Mouse (Mus musculus) liver, embryonic 14.5 days (tissue): ENCODE measurements around the gene Pabpc4. TPM values are rescaled to one million over a fixed set of nuclear protein-coding genes. Genes with fewer than 3 reads are reported as not detected.
"Not testable (repeated sequence)": the region's sequence is repeated elsewhere in the genome, so short reads cannot be mapped to it uniquely, and the experiment has no call there.

Experiments used
- ATAC-seq: fragments of 200-750 bp; cut with Nextera tagmentation; 2 replicates; pipeline ENCODE4 v1.8.0; 2017; ENCODE audit warnings: moderate number of reproducible peaks, mild to moderate bottlenecking, moderate library complexity; ENCODE audit not compliant: insufficient read depth
- DNase-seq, 3 experiments: peaks; one replicate each; pipeline ENCODE4 v3.0.0-alpha.2; 2012 to 2013; ENCODE audit warnings: low read depth in 3 of 3, low spot score in 3 of 3
- H3K27ac ChIP-seq: fragments of 300-500 bp; sonication (generic); 2 replicates; pipeline ENCODE4 v1.5.1; 2014; ENCODE audit warnings: moderate library complexity, mild to moderate bottlenecking, control low read depth, inconsistent platforms
- H3K27me3 ChIP-seq: fragments of 300-500 bp; sonication (generic); 2 replicates; pipeline ENCODE4 v1.6.1; 2014; ENCODE audit warnings: mild to moderate bottlenecking, low read length, moderate library complexity; ENCODE audit not compliant: control insufficient read depth, insufficient read depth
- H3K36me3 ChIP-seq: fragments of 300-500 bp; sonication (generic); replicated peaks from 2 replicates; pipeline ENCODE4 v1.6.1; 2014; ENCODE audit warnings: low read depth; ENCODE audit not compliant: control insufficient read depth, insufficient read depth
- H3K4me1 ChIP-seq, 2 experiments: fragments of 200-500 bp in 1 of 2; fragments of 300-500 bp in 1 of 2; sonication (generic) in 1 of 2; replicated peaks; 2 replicates each; pipeline ENCODE4 v1.6.1; 2012 to 2014; ENCODE audit warnings: antibody characterized with exemption in 1 of 2, inconsistent platforms in 1 of 2, low read length in 1 of 2; ENCODE audit not compliant: control insufficient read depth in 2 of 2, insufficient read depth in 2 of 2
- H3K4me2 ChIP-seq: fragments of 300-500 bp; sonication (generic); 2 replicates; pipeline ENCODE4 v1.6.1; 2014; ENCODE audit warnings: low read depth, mild to moderate bottlenecking, control low read depth, moderate library complexity
- H3K4me3 ChIP-seq, 2 experiments: fragments of 200-500 bp in 1 of 2; fragments of 300-500 bp in 1 of 2; sonication (generic) in 1 of 2; 2 replicates each; pipeline ENCODE4 v1.5.1; 2012 to 2014; ENCODE audit warnings: low read depth in 2 of 2, low read length in 2 of 2, mild to moderate bottlenecking in 2 of 2, control low read depth in 1 of 2, inconsistent platforms in 1 of 2, moderate library complexity in 1 of 2; ENCODE audit not compliant: insufficient read depth in 1 of 2
- H3K9ac ChIP-seq: fragments of 300-500 bp; sonication (generic); replicated peaks from 2 replicates; pipeline ENCODE4 v1.6.1; 2014; ENCODE audit warnings: mild to moderate bottlenecking, control low read depth, moderate library complexity
- H3K9me3 ChIP-seq: fragments of 300-500 bp; sonication (generic); 2 replicates; pipeline ENCODE4 v1.6.1; 2016; ENCODE audit warnings: low read length, mixed read lengths; ENCODE audit not compliant: control insufficient read depth
- CTCF ChIP-seq: IDR thresholded peaks from 2 replicates; pipeline ENCODE4 v1.5.1; 2016; ENCODE audit warnings: antibody characterized with exemption, low read depth, control low read depth
- EP300 ChIP-seq: IDR thresholded peaks from 2 replicates; pipeline ENCODE4 v1.6.1; 2016; ENCODE audit warnings: antibody characterized with exemption, low read depth
- WGBS: fragments of 180-500 bp; shearing (Covaris S2); extraction: QIAGEN DNeasy Blood & Tissue Kit; methylation state at CpG from one replicate; pipeline ENCODE4 v1.1.7; 2014; ENCODE audit not compliant: insufficient replicate concordance; 5-methylcytosine and 5-hydroxymethylcytosine counted together
- polyA plus RNA-seq, 2 experiments: library from polyadenylated mRNA; depleted of rRNA in 1 of 2; stranded (reverse) in 1 of 2; unstranded in 1 of 2; fragments of >200 nt; fragmentation: Nextera tagmentation in 1 of 2; extraction: Ambion mirVana in 1 of 2; gene quantifications; 2 replicates each; pipeline versions ENCODE4 v1.2.1 to v1.2.3; 2012 to 2014

Pabpc4 gene
- polyA plus RNA-seq, 2 experiments: 101 to 209 TPM

- H3K9me3 ChIP-seq: no peaks in the 10 kb centered on the region
- no peak overlapping the region for H3K27ac ChIP-seq
- peaks cover 5% of the 10 kb centered on the region for H3K27me3 ChIP-seq
- TF ChIP-seq CTCF (no peak), EP300 (no peak)
- 40% methylated on average over 3 of the region's 3 CpGs for WGBS
- H3K36me3 ChIP-seq: no peaks in the 10 kb centered on the region
- H3K4me1 ChIP-seq: no peaks in the 10 kb centered on the region
- DNase-seq (no peak), ATAC-seq (no peak)
- no peak overlapping the region for H3K4me3 ChIP-seq
- H3K9ac ChIP-seq: no peak overlapping the region
- no peak overlapping the region for H3K4me2 ChIP-seq
Observed at GRCm38 (mm10) chr4:123327630-123328029, 65.5 kb downstream of the Pabpc4 start.

- Histone ChIP-seq H3K9me3 (no peaks in the 10 kb centered on the region), H3K4me3 (no peak overlapping the region), H3K4me2 (no peak overlapping the region), H3K9ac (no peak overlapping the region), H3K27me3 (no peaks in the 10 kb centered on the region), H3K27ac (no peak overlapping the region), H3K4me1 (no peaks in the 10 kb centered on the region), H3K36me3 (no peaks in the 10 kb centered on the region)
- ATAC-seq (no peak), DNase-seq (no peak)
- WGBS: 58% methylated on average over 6 of the region's 6 CpGs
- TF ChIP-seq EP300: no peak
- no peak for TF ChIP-seq CTCF
Observed at GRCm38 (mm10) chr4:123328946-123329345, 66.8 kb downstream of the Pabpc4 start.

GRCm38 (mm10) chr4:123331326-123331725, 69.2 kb downstream of the Pabpc4 start:
- no peak overlapping the region for H3K9ac ChIP-seq
- TF ChIP-seq EP300: no peak
- no peak for TF ChIP-seq CTCF
- H3K4me2 ChIP-seq: no peak overlapping the region
- no peak overlapping the region for H3K27ac ChIP-seq
- no peak for ATAC-seq
- 64% methylated on average over 5 of the region's 5 CpGs for WGBS
- no peaks in the 10 kb centered on the region for H3K36me3 ChIP-seq
- H3K4me3 ChIP-seq: no peak overlapping the region
- no peaks in the 10 kb centered on the region for H3K4me1 ChIP-seq
- no peaks in the 10 kb centered on the region for H3K9me3 ChIP-seq
- no peaks in the 10 kb centered on the region for H3K27me3 ChIP-seq
- no peak for DNase-seq

- DNase-seq, H3K36me3 ChIP-seq, H3K9me3 ChIP-seq, H3K4me3 ChIP-seq, H3K27me3 ChIP-seq, ATAC-seq, H3K27ac ChIP-seq, H3K9ac ChIP-seq, H3K4me2 ChIP-seq, H3K4me1 ChIP-seq: not testable (repeated sequence)
- WGBS: 70% methylated on average over 1 of the region's 1 CpGs
Observed at GRCm38 (mm10) chr4:123331961-123332360, 69.8 kb downstream of the Pabpc4 start.

- no peak for DNase-seq
- no peaks in the 10 kb centered on the region for H3K27me3 ChIP-seq
- ATAC-seq: no peak
- no peaks in the 10 kb centered on the region for H3K36me3 ChIP-seq
- no peak overlapping the region for H3K27ac ChIP-seq
- no peak overlapping the region for H3K4me3 ChIP-seq
- H3K9me3 ChIP-seq: no peaks in the 10 kb centered on the region
- H3K4me1 ChIP-seq: no peaks in the 10 kb centered on the region
- TF ChIP-seq EP300 (no peak), CTCF (no peak)
- H3K4me2 ChIP-seq: no peak overlapping the region
- no peak overlapping the region for H3K9ac ChIP-seq
- WGBS: 81% methylated on average over 4 of the region's 4 CpGs
Observed at GRCm38 (mm10) chr4:123333151-123333550, 71.0 kb downstream of the Pabpc4 start.
